Mouse (Mus musculus): ENCODE results near the gene Smarca1. TPM values are rescaled to one million over a fixed set of nuclear protein-coding genes. Genes with fewer than 3 reads are reported as not detected.

The Smarca1 gene
- 39.5 and 44.5 TPM in 2 replicates for polyA plus RNA-seq (2015; fragmentation: Nextera tagmentation; extraction: Ambion mirVana)

DNA sequence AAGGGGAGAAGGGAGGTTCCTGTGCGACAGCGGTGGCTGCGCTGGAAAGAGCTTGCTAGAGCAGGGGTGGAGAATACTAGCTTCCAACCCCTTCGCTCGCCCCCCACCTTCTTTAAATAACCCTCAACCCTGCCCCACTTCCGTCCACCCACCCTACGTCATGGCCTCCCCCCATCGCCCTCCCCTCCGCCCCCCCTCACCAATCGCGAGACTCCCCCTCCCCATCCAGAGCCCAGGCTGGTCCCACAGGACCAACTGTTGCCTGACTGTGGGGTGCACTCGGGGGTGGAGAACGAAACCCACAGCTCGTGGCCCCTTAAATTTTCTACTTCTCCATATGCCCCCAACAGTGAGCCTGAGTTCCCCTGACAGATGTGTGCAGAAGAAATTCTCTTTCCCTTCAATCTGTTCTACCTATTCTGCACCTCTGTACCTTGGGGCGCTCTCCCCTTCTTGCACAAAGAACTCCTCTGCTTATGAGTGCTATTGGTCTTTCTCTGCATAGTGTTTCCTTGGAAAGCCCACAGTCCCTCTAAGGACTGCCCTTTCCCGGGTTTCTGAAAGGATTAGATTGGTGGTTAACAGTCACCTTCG, at the start of gene Smarca1:
Gene Smarca1, minus strand, starts transcription at position 544 of the 594 bp plus-strand sequence.
- peak within 1 kb of the TSS; percentile 66 for H3K4me2 ChIP-seq (ENCODE audit: low read length)
- ATAC-seq = peak; percentile 88
- H3K9me3 ChIP-seq (replicated peaks; ENCODE audit: control insufficient read depth, low read length, poor library complexity, severe bottlenecking) = no peaks in the 10 kb centered on the region
- no peaks in the 10 kb centered on the region for H3K27me3 ChIP-seq (ENCODE audit: control insufficient read depth, insufficient read depth, low read depth, low read length)
- peak within 1 kb of the TSS; percentile 84 for H3K9ac ChIP-seq (ENCODE audit: low read depth, low read length)
- no peaks in the 10 kb centered on the region for H3K4me1 ChIP-seq (ENCODE audit: control insufficient read depth, insufficient read depth, low read length)
- H3K36me3 ChIP-seq (ENCODE audit: control insufficient read depth, insufficient read depth, low read length) = no peaks in the 10 kb centered on the region
- H3K4me3 ChIP-seq (ENCODE audit: low read depth, low read length) = peak within 1 kb of the TSS; percentile 64
- WGBS = 28% methylated on average over 13 of the region's 17 CpGs
- H3K27ac ChIP-seq (ENCODE audit: low read length) = peak within 1 kb of the TSS; percentile 93

DNA sequence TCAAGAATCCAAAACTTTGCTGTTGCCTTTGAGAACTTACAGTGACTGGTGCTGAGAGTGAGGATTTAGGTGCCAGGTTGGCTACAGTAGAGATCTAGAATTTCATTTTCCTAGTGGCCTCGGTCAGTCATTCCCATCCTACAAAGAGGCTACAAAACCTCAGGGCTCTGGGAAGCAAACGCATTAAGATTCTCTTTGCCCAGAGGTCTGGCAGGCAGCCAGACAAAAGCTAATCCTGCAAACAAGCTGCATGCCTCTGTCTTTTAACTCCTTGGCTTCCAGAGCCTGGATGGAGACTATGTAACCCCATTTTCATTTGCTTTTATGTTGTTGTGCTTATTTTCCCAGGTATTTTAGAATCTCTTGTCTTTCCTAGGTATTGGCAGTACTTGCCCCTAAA, 45.0 kb upstream of the Smarca1 start:
- Histone ChIP-seq H3K4me3 (ENCODE audit: low read depth, low read length) (no peak overlapping the region), H3K9me3 (replicated peaks; ENCODE audit: control insufficient read depth, low read length, poor library complexity, severe bottlenecking) (no peaks in the 10 kb centered on the region), H3K9ac (ENCODE audit: low read depth, low read length) (no peak overlapping the region), H3K4me1 (ENCODE audit: control insufficient read depth, insufficient read depth, low read length) (no peaks in the 10 kb centered on the region), H3K27ac (ENCODE audit: low read length) (no peak overlapping the region), H3K4me2 (ENCODE audit: low read length) (no peak overlapping the region), H3K36me3 (ENCODE audit: control insufficient read depth, insufficient read depth, low read length) (no peaks in the 10 kb centered on the region), H3K27me3 (ENCODE audit: control insufficient read depth, insufficient read depth, low read depth, low read length) (no peaks in the 10 kb centered on the region)
- WGBS = 21% methylated on average over 2 of the region's 2 CpGs
- ATAC-seq = 0 out of 2 replicates have a peak, but pooled peaks have one; percentile 54

DNA sequence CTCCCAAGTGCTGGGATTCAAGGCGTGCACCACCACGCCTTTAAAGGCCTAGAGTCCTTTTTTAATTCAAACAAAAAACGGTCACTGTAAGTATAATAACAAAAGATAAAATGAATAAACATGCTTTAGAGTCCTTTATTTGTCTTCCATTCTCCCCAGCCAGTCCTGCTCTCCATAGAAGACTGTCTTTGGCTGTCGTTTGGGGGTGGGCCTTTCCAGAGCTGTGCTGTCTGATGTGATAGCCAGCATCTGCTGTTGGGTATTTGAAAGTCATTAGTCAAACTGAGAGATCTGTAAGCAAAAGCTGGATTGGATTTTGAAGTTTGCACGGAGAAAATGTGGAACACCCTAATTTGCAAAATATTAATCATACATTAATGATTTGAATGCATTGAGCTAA, 44.1 kb upstream of the Smarca1 start:
- no peak overlapping the region for H3K4me3 ChIP-seq (ENCODE audit: low read depth, low read length)
- no peaks in the 10 kb centered on the region for H3K4me1 ChIP-seq (ENCODE audit: control insufficient read depth, insufficient read depth, low read length)
- H3K27ac ChIP-seq (ENCODE audit: low read length) = no peak overlapping the region
- H3K27me3 ChIP-seq (ENCODE audit: control insufficient read depth, insufficient read depth, low read depth, low read length) = no peaks in the 10 kb centered on the region
- WGBS = 41% methylated on average over 5 of the region's 5 CpGs
- no peak overlapping the region for H3K9ac ChIP-seq (ENCODE audit: low read depth, low read length)
- H3K9me3 ChIP-seq (replicated peaks; ENCODE audit: control insufficient read depth, low read length, poor library complexity, severe bottlenecking) = no peaks in the 10 kb centered on the region
- ATAC-seq = no peak
- H3K4me2 ChIP-seq (ENCODE audit: low read length) = no peak overlapping the region
- H3K36me3 ChIP-seq (ENCODE audit: control insufficient read depth, insufficient read depth, low read length) = no peaks in the 10 kb centered on the region

DNA sequence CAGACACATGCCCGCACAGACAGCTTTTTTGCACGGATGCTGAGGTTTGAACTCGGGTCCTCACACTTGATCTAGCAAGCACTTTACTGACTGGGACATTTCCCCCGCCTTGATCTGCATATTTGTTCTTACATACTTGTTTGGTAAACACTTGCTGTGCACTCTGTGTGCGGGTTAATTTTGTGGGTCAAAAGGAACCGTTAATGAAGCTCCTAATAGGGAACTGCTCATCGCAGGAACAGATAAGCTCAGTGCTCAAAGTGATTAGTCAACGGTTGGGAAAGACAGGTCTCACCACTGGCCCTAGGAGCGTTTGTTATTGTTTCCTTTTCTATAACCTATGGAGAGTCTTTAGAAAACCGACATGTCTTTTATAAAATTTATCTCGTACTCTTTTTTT, 41.6 kb upstream of the Smarca1 start:
- Histone ChIP-seq H3K4me2 (ENCODE audit: low read length) (no peak overlapping the region), H3K36me3 (ENCODE audit: control insufficient read depth, insufficient read depth, low read length) (peaks cover 3% of the 10 kb centered on the region; the same call in 1 of the 2 replicates), H3K9me3 (replicated peaks; ENCODE audit: control insufficient read depth, low read length, poor library complexity, severe bottlenecking) (no peaks in the 10 kb centered on the region), H3K27ac (ENCODE audit: low read length) (no peak overlapping the region), H3K27me3 (ENCODE audit: control insufficient read depth, insufficient read depth, low read depth, low read length) (no peaks in the 10 kb centered on the region), H3K4me1 (ENCODE audit: control insufficient read depth, insufficient read depth, low read length) (no peaks in the 10 kb centered on the region), H3K4me3 (ENCODE audit: low read depth, low read length) (no peak overlapping the region), H3K9ac (ENCODE audit: low read depth, low read length) (no peak overlapping the region)
- 89% methylated on average over 11 of the region's 11 CpGs for WGBS
- ATAC-seq = no peak

DNA sequence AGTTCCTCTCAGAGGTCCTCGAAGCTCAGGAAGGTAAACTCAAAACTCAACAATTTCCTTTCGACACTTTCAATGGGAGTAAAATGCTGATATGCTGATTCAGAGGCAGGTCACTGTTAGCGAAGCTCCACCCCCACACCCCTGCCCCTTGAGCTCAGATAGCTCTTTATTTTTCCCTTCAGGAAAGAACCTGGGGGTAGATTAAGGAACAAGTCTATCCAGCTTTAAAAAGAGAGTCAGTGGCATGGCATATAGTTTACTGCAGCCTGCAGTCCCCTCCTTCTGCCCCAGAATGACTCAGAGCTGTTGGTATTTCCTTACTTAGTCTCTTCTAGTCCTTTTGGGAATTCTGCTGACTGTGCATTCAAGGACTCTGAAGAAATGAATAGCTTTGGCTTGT, 37.7 kb upstream of the Smarca1 start:
- ATAC-seq = no peak

DNA sequence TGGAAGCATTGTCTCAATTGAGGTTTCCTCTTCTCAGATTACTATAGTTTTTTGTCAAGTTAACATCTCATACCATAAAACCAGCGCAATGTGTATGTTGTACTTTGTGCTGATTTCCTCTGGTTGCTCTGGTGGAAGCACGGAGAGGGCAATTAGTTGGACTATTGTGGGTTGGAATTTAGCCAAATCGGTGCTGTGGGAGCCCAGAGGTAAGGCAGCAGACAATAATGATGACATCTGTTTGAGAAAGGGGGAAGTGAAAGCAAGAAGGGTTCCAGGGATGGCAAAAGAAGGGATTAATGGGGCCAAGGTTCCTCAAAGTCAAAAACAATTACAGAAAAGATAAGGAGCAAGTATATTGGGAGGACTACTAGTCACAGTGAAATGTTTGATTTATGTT, 35.2 kb upstream of the Smarca1 start:
- WGBS = 69% methylated on average over 3 of the region's 3 CpGs
- peaks cover 3% of the 10 kb centered on the region; the same call in 1 of the 2 replicates for H3K36me3 ChIP-seq (ENCODE audit: control insufficient read depth, insufficient read depth, low read length)
- H3K27ac ChIP-seq (ENCODE audit: low read length) = no peak overlapping the region
- H3K27me3 ChIP-seq (ENCODE audit: control insufficient read depth, insufficient read depth, low read depth, low read length) = no peaks in the 10 kb centered on the region
- H3K4me1 ChIP-seq (ENCODE audit: control insufficient read depth, insufficient read depth, low read length) = no peaks in the 10 kb centered on the region
- H3K9me3 ChIP-seq (replicated peaks; ENCODE audit: control insufficient read depth, low read length, poor library complexity, severe bottlenecking) = no peaks in the 10 kb centered on the region
- H3K4me3 ChIP-seq (ENCODE audit: low read depth, low read length) = no peak overlapping the region
- no peak for ATAC-seq
- no peak overlapping the region for H3K4me2 ChIP-seq (ENCODE audit: low read length)
- no peak overlapping the region for H3K9ac ChIP-seq (ENCODE audit: low read depth, low read length)

More for the DNA sequence above, 37.7 kb upstream of the Smarca1 start:
- no peaks in the 10 kb centered on the region for H3K4me1 ChIP-seq (ENCODE audit: control insufficient read depth, insufficient read depth, low read length)
- H3K4me3 ChIP-seq (ENCODE audit: low read depth, low read length) = no peak overlapping the region
- no peak overlapping the region for H3K4me2 ChIP-seq (ENCODE audit: low read length)
- H3K27me3 ChIP-seq (ENCODE audit: control insufficient read depth, insufficient read depth, low read depth, low read length) = no peaks in the 10 kb centered on the region
- H3K27ac ChIP-seq (ENCODE audit: low read length) = no peak overlapping the region
- WGBS = 75% methylated on average over 3 of the region's 3 CpGs
- peaks cover 3% of the 10 kb centered on the region; the same call in 1 of the 2 replicates for H3K36me3 ChIP-seq (ENCODE audit: control insufficient read depth, insufficient read depth, low read length)
- no peaks in the 10 kb centered on the region for H3K9me3 ChIP-seq (replicated peaks; ENCODE audit: control insufficient read depth, low read length, poor library complexity, severe bottlenecking)
- H3K9ac ChIP-seq (ENCODE audit: low read depth, low read length) = no peak overlapping the region

DNA sequence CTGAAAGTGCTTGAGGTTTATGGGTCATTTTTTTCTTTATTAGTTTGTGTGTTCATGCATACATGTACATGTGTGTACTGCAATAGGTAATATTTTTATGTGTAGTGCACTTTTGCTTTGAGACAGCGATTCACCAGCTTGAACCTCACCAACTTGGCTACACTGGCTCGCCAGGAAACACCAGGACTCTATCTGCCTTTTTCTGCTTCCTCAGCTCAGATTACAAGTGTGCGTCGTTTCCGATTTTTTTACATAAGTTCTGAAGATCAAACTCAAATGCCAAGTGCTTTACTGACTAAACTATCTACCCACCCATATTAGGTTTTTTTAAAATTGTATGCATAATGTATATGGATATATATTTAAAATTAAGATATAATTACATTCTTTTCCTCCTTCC, 27.8 kb upstream of the Smarca1 start:
- Histone ChIP-seq H3K9ac (ENCODE audit: low read depth, low read length) (no peak overlapping the region), H3K27me3 (ENCODE audit: control insufficient read depth, insufficient read depth, low read depth, low read length) (no peaks in the 10 kb centered on the region), H3K9me3 (replicated peaks; ENCODE audit: control insufficient read depth, low read length, poor library complexity, severe bottlenecking) (no peaks in the 10 kb centered on the region), H3K36me3 (ENCODE audit: control insufficient read depth, insufficient read depth, low read length) (no peaks in the 10 kb centered on the region), H3K4me3 (ENCODE audit: low read depth, low read length) (no peak overlapping the region), H3K4me1 (ENCODE audit: control insufficient read depth, insufficient read depth, low read length) (no peaks in the 10 kb centered on the region), H3K27ac (ENCODE audit: low read length) (no peak overlapping the region), H3K4me2 (ENCODE audit: low read length) (no peak overlapping the region)
- 90% methylated on average over 5 of the region's 5 CpGs for WGBS
- ATAC-seq = no peak

DNA sequence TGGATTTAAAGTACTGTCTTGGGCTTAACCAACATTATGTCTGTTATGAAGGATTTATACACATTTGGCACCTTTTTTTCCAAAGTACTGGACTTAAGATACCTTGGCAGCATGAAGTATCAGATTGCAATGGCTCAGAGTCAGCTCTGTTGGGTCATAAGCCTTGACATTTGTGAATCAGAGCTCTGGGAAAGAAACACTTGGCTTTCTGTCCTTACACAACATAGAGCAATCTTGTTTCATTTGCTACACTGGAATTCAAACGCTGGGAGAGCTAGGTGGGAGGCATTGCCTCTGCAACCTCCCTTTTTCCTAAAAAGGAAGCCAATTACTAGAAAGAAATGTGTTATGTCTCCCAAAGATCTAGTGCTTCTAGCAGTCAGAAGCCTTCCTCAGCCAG, 24.1 kb upstream of the Smarca1 start:
- no peak overlapping the region for H3K4me3 ChIP-seq (ENCODE audit: low read depth, low read length)
- WGBS = 81% methylated on average over 1 of the region's 1 CpGs
- no peaks in the 10 kb centered on the region for H3K27me3 ChIP-seq (ENCODE audit: control insufficient read depth, insufficient read depth, low read depth, low read length)
- H3K27ac ChIP-seq (ENCODE audit: low read length) = no peak overlapping the region
- no peaks in the 10 kb centered on the region for H3K9me3 ChIP-seq (replicated peaks; ENCODE audit: control insufficient read depth, low read length, poor library complexity, severe bottlenecking)
- no peak overlapping the region for H3K9ac ChIP-seq (ENCODE audit: low read depth, low read length)
- 0 out of 2 replicates have a peak, but pooled peaks cover 8% of the 10 kb centered on the region for H3K4me1 ChIP-seq (ENCODE audit: control insufficient read depth, insufficient read depth, low read length)
- ATAC-seq = no peak
- no peaks in the 10 kb centered on the region for H3K36me3 ChIP-seq (ENCODE audit: control insufficient read depth, insufficient read depth, low read length)
- no peak overlapping the region for H3K4me2 ChIP-seq (ENCODE audit: low read length)

DNA sequence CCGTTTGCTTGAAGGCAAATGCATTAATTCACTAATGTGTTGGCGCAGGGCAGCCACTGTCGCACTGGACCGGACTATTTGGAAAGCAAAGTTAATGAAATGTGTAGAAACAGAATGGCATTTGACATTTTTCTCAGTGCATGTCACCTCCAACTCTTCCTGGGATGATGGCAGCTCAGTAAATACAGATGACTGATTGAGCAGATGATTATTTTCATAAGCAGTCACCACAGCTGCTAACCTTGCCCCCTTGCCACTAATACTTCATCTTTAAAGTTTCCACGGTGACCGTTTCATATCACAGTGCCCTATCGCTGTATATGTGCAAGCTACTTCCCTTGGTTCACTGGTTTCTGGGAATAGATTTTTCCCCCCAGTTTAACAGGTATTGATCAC, 20.8 kb upstream of the Smarca1 start:
- no peak overlapping the region for H3K9ac ChIP-seq (ENCODE audit: low read depth, low read length)
- H3K27me3 ChIP-seq (ENCODE audit: control insufficient read depth, insufficient read depth, low read depth, low read length) = no peaks in the 10 kb centered on the region
- no peaks in the 10 kb centered on the region for H3K36me3 ChIP-seq (ENCODE audit: control insufficient read depth, insufficient read depth, low read length)
- no peak overlapping the region for H3K27ac ChIP-seq (ENCODE audit: low read length)
- H3K9me3 ChIP-seq (replicated peaks; ENCODE audit: control insufficient read depth, low read length, poor library complexity, severe bottlenecking) = no peaks in the 10 kb centered on the region
- 64% methylated on average over 7 of the region's 7 CpGs for WGBS
- H3K4me1 ChIP-seq (ENCODE audit: control insufficient read depth, insufficient read depth, low read length) = 0 out of 2 replicates have a peak, but pooled peaks cover 8% of the 10 kb centered on the region
- no peak for ATAC-seq
- H3K4me3 ChIP-seq (ENCODE audit: low read depth, low read length) = no peak overlapping the region
- H3K4me2 ChIP-seq (ENCODE audit: low read length) = peak overlapping the region; percentile 63
